Mouse (Mus musculus): Measurements from ENCODE around the gene Mycn.

The Mycn gene

GRCm38 (mm10) chr12:12924446-12924845 lies 17.3 kb downstream of the Mycn start:
- no peak for DNase-seq (ENCODE audit: low spot score)

- no peak for DNase-seq (ENCODE audit: low spot score)
These were observed 21.3 kb downstream of the Mycn start for GRCm38 (mm10) chr12:12920166-12921157.

- DNase-seq (ENCODE audit: low spot score), result no peak
These were observed 25.4 kb downstream of the Mycn start for GRCm38 (mm10) chr12:12916298-12916697.

GRCm38 (mm10) chr12:12910356-12910979 lies 31.2 kb downstream of the Mycn start:
- DNase-seq (ENCODE audit: low spot score), result no peak

- no peak for DNase-seq (ENCODE audit: low spot score)
These were observed 32.0 kb downstream of the Mycn start for GRCm38 (mm10) chr12:12909631-12910277.

GRCm38 (mm10) chr12:12906771-12907170 lies 34.9 kb downstream of the Mycn start:
- DNase-seq (ENCODE audit: low spot score), result no peak

GRCm38 (mm10) chr12:12906321-12906720 lies 35.4 kb downstream of the Mycn start:
- no peak for DNase-seq (ENCODE audit: low spot score)

- no peak for DNase-seq (ENCODE audit: low spot score)
These were observed 36.6 kb downstream of the Mycn start for GRCm38 (mm10) chr12:12905117-12905516.

- no peak for DNase-seq (ENCODE audit: low spot score)
These were observed 37.2 kb downstream of the Mycn start for GRCm38 (mm10) chr12:12904512-12904953.

- DNase-seq (ENCODE audit: low spot score), result no peak
These were observed 37.6 kb downstream of the Mycn start for GRCm38 (mm10) chr12:12904086-12904485.

GRCm38 (mm10) chr12:12902403-12902802 lies 39.3 kb downstream of the Mycn start:
- no peak for DNase-seq (ENCODE audit: low spot score)

- no peak for DNase-seq (ENCODE audit: low spot score)
These were observed 43.2 kb downstream of the Mycn start for GRCm38 (mm10) chr12:12898356-12899126.

- no peak for DNase-seq (ENCODE audit: low spot score)
These were observed 47.7 kb downstream of the Mycn start for GRCm38 (mm10) chr12:12893986-12894385.

- no peak for DNase-seq (ENCODE audit: low spot score)
These were observed 55.4 kb downstream of the Mycn start for GRCm38 (mm10) chr12:12886191-12886889.
